Mouse (Mus musculus) kidney, postnatal 10 days (tissue): ENCODE results near the gene Jund.

Experiments used
- DNase-seq: peaks from one replicate; pipeline ENCODE4 v3.0.0; 2021; ENCODE audit warnings: mixed read lengths

Jund gene

DNA sequence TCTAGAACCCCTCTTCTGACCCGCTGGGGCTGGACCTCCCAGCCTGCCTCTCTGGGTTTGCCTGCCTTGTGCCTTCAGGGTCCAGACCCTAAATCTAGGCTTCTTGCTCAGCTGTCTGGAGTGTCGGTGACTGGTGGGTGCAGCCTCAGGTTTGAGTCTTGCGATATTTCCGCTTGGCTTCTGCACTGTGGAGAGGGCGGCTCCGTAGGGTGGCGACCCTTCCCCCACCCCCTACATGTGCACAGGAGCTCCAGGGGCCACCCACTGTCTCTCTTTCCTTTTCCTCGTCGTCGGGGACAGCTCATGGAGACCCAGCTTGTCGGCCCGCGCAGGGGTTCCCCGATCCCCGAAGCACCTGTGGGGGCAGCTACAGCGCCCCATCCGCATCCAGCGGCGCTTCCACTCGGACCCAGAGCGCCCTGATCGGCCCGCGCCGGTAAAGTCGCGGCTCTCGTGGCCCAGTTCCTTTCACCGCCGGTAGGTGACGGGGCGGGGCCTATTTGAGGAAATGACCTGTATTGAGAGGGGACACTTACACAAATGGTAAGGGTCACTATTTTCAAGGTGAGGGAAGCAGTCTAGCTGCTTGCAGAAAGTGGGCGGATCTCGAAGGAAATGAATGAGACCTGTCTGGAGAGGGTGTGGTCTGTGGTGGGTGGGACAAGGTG, 31.2 kb downstream of the Jund start:
- DNase-seq = no peak

DNA sequence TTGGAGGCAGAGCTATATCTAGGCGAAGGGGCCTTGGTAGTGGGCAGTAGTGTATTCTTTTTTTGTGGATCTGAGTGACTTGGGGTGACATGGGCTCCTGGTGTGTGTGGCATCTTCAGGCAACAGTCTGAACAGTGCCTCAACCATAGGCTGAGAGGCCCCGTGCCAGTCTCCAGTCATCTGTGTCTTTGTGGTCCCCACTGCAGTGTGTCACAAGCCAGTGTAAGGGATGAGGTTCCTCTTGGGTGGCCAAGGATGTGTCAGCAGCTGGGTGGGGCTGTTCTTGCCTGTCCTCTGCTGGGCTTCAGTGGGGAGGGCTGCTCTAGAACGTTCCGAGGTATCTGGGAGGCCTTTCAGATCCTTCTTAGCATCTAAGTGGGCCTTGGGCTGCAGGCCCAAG, 32.2 kb downstream of the Jund start:
- DNase-seq = no peak

DNA sequence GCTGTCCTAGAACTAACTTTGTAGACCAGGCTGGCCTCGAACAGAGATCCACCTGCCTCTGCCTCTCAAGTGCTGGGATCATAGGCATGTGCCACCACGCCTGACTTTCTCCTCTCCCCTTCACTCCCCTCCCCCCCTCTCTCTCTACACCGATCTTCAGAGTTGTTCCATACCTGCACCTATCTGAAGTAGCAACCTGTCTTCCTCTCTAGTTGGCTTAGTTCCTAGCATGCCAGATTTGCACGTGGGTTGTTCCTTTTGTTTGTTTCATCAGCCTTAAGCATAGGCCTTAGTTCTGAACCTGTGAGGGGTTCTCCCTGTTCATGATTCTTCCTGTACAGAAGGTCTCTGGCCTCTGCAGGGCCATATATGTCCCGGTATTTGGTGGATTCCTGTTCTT, 39.0 kb downstream of the Jund start:
- no peak for DNase-seq

DNA sequence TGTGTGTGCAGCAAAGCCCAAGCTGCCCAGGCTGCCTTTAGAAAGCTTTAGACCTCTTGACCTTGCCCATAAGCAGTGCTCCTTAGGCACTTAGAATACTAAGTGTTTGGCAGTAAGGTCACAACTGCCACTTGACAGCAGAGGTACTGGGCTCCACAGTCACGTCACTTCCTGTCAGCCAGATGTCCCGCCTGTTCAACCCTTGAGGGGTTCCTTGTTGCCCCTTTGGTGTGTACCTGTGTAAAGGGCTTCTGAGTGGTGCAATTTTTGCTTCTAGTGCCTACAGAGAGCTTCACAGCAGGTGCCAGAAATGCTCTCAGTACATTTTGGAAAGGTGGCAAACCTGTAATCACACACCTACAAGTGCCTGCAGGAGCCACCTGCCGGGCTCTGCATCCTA, 39.5 kb downstream of the Jund start:
- no peak for DNase-seq

DNA sequence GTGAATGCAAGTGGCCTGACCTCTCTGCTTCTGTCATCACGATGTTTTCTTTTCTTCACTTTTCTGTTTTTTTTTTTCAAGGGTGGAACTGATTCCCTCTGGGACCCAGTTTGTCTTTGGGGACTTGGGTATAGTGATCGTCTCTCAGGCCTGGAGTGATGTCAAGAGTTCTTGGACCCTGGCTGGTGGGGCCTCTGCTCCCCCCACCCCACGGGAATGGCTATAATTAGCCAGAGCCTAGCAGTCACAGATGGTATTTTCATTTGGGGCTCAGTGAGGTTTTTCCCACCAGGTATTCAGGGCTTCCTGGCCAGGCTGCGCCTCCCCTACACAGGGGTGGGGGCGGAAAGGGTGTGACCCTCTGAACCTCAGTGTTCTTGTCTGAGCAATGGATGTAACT, 42.9 kb downstream of the Jund start:
- peak; percentile 4 for DNase-seq

DNA sequence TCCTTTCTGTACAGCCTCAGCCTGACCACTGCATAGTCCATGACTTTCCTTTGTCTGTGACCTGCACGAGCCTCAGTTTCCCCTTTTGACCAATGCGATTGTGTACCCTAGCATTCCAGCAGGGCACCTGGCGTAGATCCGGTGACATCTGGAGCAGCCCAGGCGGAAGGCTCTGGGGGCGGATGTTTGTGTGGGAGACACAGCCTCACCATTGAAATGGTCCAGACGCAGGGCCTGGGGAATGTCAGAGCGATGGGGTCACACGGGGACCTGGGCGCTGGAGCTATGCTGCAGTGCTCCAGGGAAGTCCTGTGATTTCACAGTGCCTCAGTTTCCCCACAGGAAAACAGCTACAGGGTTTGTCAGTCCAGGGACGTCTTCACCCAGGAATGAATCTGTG, 43.4 kb downstream of the Jund start:
- DNase-seq = peak; percentile 20

DNA sequence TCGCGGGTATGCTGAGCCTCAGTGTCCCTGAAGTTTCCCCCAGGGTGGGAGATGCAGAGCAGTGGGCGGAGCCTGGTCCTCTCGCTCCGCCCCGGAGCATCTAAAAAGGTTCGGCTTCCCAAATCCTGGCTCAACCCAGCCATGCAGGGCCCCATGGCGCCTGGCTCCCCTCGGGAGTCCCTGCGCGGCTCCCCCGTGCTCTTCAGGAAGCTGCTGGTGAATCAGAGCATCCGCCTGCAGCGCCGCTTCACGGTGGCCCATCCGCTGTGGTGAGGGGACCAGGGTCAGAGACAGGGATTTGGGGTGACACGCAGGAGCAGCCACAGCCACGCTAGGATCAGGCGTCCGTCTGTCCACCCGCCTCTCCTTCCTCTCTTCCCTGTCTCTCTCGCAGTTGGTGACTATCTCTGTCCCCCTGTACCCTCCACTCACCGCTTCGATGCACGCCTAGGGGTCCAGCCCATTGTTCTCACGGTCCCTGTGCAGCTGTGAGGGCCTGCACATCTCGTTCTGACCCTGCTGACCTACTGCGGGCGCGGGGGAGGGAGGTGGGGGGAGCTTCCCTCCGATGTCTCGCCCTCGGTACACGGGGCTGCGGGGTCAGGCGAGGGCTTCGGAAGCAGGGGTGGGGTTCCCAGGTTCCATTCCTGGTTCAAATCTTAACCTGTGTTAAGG, 44.4 kb downstream of the Jund start:
- DNase-seq = peak; percentile 43

DNA sequence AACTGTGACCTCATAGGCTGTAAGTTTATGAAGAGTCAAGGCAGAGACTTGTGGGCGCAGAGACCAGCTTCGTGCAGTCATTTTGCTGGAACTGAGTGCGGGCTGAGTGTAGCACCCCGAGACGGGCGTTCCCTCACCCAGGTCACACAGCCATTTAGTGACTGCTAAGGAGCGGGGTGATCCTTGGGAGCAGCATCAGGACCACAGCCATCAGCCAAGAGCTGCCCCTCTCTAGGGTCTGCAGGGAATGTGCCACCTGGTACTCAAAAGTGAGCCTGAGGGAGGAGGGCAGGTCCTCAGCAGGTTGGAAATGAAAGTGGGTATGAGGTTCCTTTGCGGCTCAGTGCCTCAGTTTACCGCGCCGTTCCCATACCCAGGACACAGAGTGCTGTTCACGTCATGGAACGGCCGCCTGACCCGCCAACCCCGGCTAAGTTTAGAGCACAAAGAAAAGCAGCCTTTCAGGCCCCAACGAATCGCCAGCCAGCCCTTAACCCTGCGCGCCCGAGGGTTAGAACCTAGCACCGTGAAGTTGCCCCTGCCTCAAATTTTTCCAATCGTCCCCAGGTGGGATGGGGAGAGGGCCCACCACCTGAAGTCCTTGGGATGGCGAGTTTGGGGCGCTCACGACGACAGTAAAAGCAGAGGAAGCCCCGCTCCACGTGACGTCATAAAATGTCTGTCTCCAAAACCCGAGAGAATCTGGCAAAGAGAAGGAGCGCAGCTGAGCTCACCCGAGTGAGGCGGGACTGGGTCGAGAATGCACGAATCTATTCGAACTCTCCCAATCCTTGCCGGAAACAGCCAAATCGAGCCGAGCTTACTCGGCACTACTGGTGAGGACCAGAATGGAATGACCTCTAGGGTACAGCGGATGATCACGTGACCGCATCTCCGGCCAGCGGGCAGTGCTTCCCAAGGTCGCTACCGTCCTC, 45.2 kb downstream of the Jund start:
- peak; percentile 85 for DNase-seq

DNA sequence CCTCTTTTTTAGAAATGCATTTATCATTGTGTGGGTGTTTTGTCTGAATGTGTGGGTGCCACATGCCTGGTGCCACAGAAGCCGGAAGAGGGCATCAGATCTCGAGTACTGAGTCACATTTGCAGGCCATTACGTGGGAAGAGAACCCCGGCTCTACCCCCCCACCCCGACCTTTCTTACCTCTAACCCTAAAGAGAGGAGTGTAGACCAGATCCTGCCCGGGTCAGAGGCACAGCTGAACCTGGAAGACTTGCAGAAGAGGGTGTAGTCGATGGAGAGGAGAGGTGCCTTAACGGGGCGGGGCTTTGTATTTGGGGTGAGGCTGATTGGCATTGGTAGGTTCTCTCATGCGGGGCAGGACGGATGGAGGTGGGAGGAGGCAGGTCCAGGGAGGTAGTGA, 46.1 kb downstream of the Jund start:
- DNase-seq = peak; percentile 18

DNA sequence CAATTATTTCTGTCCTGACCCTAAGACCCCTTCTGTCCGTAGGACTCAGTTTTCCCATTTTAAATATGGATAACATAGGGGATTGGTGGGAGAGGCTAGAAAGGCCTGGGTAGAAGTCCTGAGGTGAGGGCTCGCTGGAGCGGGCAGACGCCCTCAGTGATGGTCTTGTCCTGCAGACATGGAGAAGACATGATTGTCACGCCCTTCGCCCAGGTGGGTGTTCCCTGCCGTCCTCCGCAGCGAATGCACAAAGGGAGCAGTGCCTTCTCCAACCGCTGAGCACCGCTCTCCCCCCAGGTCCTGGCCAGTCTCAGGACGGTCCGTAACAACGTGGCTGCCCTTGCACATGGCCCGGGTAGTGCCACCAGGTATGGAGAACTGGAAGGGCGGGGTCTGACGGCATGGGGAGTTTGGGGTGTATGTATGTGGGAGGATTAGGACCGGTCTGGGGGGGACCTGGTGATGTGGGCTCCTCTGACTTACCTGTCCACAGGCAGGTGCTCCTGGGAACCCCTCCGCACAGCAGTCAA, 47.0 kb downstream of the Jund start:
- DNase-seq = no peak

DNA sequence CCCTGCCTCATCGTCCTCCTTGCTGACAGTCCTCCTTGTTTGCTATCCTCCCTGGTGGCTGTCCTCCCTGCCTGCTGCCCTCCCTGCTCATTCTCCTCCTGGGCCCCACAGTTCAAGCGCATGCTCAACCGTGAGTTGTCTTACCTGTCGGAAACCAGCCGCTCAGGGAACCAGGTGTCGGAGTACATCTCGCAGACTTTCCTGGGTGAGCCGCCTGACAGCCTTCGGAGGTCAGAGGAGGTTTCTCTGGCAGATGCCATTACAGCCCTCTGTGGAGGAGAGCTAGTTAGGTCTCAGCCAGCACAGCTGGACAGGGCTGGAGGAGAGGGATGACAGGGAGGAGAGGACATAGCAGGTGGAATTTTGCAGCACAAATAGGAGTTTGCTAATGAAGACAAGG, 47.9 kb downstream of the Jund start:
- no peak for DNase-seq

DNA sequence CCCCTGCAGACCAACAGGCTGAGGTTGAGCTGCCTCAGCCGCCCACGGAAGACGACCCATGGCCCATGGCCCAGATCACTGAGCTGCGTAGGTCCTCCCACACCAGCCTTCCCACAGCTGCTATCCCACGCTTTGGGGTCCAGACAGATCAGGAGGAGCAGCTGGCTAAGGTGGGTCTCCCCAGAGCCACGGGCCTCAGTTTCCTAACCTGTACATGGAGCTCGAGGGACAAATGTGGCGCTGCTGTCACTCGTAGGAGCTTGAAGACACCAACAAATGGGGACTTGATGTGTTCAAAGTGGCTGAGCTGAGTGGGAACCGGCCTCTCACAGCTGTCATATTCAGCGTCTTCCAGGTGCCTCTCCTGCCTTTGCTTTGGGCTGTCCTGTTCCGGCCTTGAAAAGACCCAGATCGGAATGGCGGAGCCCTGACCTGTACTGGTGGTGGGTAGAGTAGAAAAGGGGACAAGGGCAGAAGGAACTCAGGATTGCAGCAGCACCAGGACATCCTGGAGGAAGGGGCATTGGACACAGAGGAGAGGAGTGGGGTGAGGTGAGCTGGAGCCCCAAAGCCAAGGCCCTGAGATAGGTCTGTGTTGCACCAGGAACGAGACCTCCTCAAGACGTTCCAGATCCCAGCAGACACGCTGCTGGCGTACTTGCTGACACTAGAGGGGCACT, 48.6 kb downstream of the Jund start:
- no peak for DNase-seq

DNA sequence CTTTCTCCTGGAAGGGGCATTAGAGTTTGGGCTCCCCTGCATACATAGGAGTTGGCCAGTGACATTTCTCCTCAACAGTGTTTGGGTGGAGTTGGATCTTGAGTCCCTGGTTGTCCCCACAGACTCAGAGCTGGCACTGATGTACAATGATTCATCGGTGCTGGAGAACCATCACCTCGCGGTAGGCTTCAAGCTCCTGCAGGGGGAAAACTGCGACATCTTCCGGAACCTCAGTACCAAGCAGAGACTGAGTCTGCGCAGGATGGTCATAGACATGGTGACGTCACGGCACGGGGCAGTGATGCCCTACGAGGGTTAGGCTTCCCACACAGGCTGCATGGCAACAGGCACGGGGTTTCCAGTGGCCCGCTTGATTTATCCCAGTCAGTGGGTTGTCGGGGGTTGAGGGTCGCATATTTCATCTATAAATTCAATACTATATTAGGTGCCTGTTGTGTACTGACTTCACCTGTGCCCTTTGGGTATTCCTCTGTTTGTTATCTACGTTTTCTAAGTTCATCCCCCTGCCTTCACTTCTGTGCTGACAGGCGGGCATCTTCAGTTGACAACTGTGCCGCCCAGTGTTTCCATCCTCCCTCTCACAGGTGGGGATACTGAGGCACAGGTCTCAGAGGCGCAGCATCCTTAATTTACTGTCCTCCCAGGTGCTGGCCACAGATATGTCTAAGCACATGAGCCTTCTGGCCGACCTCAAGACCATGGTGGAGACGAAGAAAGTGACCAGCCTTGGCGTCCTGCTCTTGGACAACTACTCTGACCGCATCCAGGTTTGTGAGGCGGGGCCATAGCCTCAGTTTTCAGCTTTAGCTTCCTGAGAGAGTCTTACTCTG, 49.7 kb downstream of the Jund start:
- DNase-seq = no peak

DNA sequence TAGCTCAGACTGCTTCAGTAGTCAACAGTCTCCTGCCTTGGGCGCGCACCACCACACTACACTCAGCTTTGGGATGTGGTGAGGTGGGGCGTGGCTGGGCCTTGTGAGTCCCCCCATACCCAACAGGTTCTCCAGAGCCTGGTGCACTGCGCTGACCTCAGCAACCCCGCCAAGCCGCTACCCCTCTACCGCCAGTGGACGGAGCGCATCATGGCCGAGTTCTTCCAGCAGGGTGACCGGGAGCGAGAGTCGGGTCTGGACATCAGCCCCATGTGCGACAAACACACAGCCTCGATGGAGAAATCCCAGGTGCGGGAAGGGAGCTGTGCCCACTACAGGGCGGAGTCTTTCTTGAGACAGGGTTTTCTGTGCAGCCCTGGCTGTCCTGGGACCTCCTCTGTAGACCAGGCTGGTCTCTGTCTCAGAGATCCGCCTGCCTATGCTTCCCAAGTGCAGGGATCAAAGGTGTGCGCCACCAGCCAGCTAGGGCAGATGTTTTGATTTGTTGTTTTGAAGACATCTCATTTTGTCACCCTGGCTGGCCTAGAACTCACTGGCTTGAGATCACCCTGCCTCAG, 50.4 kb downstream of the Jund start:
- no peak for DNase-seq
